Mouse (Mus musculus) small intestine, adult 2 months (tissue): ENCODE measurements around the gene Nalcn.

Experiments used
- CTCF ChIP-seq: fragments of 200-500 bp; IDR thresholded peaks from 2 replicates; pipeline ENCODE4 v1.5.1; 2012; ENCODE audit warnings: low read depth, mild to moderate bottlenecking, control low read depth, inconsistent platforms, low read length, moderate library complexity, mixed read lengths; ENCODE audit not compliant: insufficient replicate concordance, insufficient read length; ENCODE audit errors: extremely low read depth
- POLR2A ChIP-seq: fragments of 200-500 bp; IDR thresholded peaks from 2 replicates; pipeline ENCODE4 v1.6.1; 2012; ENCODE audit warnings: low read depth, mild to moderate bottlenecking, control low read depth, inconsistent platforms, low read length, moderate library complexity

GRCm38 (mm10) chr14:123531271-123531670, 95.7 kb downstream of the Nalcn start:
- TF ChIP-seq CTCF (no peak), POLR2A (no peak)
